Mouse (Mus musculus): Measurements from ENCODE around the gene Camta1. TPM values are rescaled to one million over a fixed set of nuclear protein-coding genes. Genes with fewer than 3 reads are reported as not detected.

Camta1 gene
- polyA plus RNA-seq, 1 experiment = 29.8 TPM

GRCm38 (mm10) chr4:151207566-151207965 lies 654.1 kb downstream of the Camta1 start:
- DNase-seq (ENCODE audit: low spot score) = no peak

- DNase-seq (ENCODE audit: low spot score) = no peak
These were observed 658.8 kb downstream of the Camta1 start for GRCm38 (mm10) chr4:151202891-151203290.

GRCm38 (mm10) chr4:151200316-151200715 lies 661.4 kb downstream of the Camta1 start:
- DNase-seq (ENCODE audit: low spot score) = no peak

GRCm38 (mm10) chr4:151195126-151195525 lies 666.5 kb downstream of the Camta1 start:
- DNase-seq (ENCODE audit: low spot score) = no peak

- no peak for DNase-seq (ENCODE audit: low spot score)
These were observed 667.0 kb downstream of the Camta1 start for GRCm38 (mm10) chr4:151194715-151195097.

GRCm38 (mm10) chr4:151194030-151194714 lies 667.5 kb downstream of the Camta1 start:
- DNase-seq (ENCODE audit: low spot score) = no peak

- DNase-seq (ENCODE audit: low spot score) = peak; percentile 26
These were observed 675.2 kb downstream of the Camta1 start for GRCm38 (mm10) chr4:151186447-151186846.

GRCm38 (mm10) chr4:151185750-151186149 lies 675.9 kb downstream of the Camta1 start:
- DNase-seq (ENCODE audit: low spot score) = no peak

- DNase-seq (ENCODE audit: low spot score) = no peak
These were observed 681.2 kb downstream of the Camta1 start for GRCm38 (mm10) chr4:151180394-151180902.

GRCm38 (mm10) chr4:151179639-151180038 lies 682.0 kb downstream of the Camta1 start:
- DNase-seq (ENCODE audit: low spot score) = no peak

- DNase-seq (ENCODE audit: low spot score) = no peak
These were observed 682.7 kb downstream of the Camta1 start for GRCm38 (mm10) chr4:151178970-151179378.

GRCm38 (mm10) chr4:151172526-151172925 lies 689.1 kb downstream of the Camta1 start:
- DNase-seq (ENCODE audit: low spot score) = no peak

GRCm38 (mm10) chr4:151171117-151171516 lies 690.6 kb downstream of the Camta1 start:
- no peak for DNase-seq (ENCODE audit: low spot score)

GRCm38 (mm10) chr4:151170658-151171057 lies 691.0 kb downstream of the Camta1 start:
- DNase-seq (ENCODE audit: low spot score) = no peak

- no peak for DNase-seq (ENCODE audit: low spot score)
These were observed 694.7 kb downstream of the Camta1 start for GRCm38 (mm10) chr4:151166969-151167368.

GRCm38 (mm10) chr4:151165539-151165938 lies 696.1 kb downstream of the Camta1 start:
- DNase-seq (ENCODE audit: low spot score) = peak; percentile 55

GRCm38 (mm10) chr4:151164309-151164708 lies 697.4 kb downstream of the Camta1 start:
- no peak for DNase-seq (ENCODE audit: low spot score)

GRCm38 (mm10) chr4:151161869-151162268 lies 699.8 kb downstream of the Camta1 start:
- DNase-seq (ENCODE audit: low spot score) = no peak

GRCm38 (mm10) chr4:151160932-151161331 lies 700.7 kb downstream of the Camta1 start:
- DNase-seq (ENCODE audit: low spot score) = no peak

- no peak for DNase-seq (ENCODE audit: low spot score)
These were observed 701.2 kb downstream of the Camta1 start for GRCm38 (mm10) chr4:151160476-151160875.

GRCm38 (mm10) chr4:151158250-151158649 lies 703.4 kb downstream of the Camta1 start:
- DNase-seq (ENCODE audit: low spot score) = no peak

GRCm38 (mm10) chr4:151156904-151157303 lies 704.8 kb downstream of the Camta1 start:
- peak; percentile 78 for DNase-seq (ENCODE audit: low spot score)

GRCm38 (mm10) chr4:151155587-151155986 lies 706.1 kb downstream of the Camta1 start:
- DNase-seq (ENCODE audit: low spot score) = no peak

- DNase-seq (ENCODE audit: low spot score) = no peak
These were observed 707.4 kb downstream of the Camta1 start for GRCm38 (mm10) chr4:151154306-151154705.

Measured in urinary bladder, adult 2 months (tissue).